24 mouse cellular contexts compared by ENCODE assay signal in the genomic region with DNA sequence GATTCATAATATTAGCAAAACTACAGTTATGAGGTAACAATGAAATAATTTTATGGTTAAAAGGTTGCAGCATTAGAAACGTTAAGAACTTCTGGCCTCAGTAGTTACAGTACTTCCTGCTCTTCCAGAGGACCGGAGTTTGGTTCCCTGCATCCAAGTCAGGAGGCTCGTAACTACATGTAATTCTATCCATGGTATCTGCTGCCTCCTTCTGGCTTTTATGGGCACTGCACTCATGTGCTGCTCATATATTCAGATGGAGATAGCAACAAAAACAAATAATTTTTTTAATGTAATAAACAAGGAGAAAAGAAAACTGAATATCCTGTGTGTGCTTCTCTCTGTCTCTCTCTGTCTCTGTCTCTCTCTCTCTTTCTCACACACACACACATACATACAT.
A peak's percentile ranks its signal among the peaks of the same experiment; 100 is the strongest.
DNase-seq lines count a peak whose midpoint lies in the region; ATAC-seq and TF ChIP-seq lines count a peak whose summit lies in the region.
"Had no signal": no experiment of that assay in that cellular context is flagged by ENCODE, and none has a peak within 500 bp of the region (broad histone marks: within the 10 kb centered on the region; RNA-seq: fewer than 3 reads in every experiment).

No protein-coding gene starts in this region.

- no peaks in the 10 kb centered on the region for H3K27me3 ChIP-seq in kidney, postnatal 0 days (ENCODE audit: insufficient read depth, low read length)
- H3K27me3 ChIP-seq in kidney, embryonic 16.5 days (ENCODE audit: insufficient read depth, low read length) = no peaks in the 10 kb centered on the region
- no peaks in the 10 kb centered on the region for H3K27me3 ChIP-seq in Patski
- H3K27me3 ChIP-seq: heart, embryonic 15.5 days; hindbrain, embryonic 13.5 days; limb, embryonic 15.5 days; liver, embryonic 15.5 days; midbrain, embryonic 12.5 days; neural tube, embryonic 12.5 days had no signal

- no peak for DNase-seq in kidney, postnatal 0 days (ENCODE audit: low spot score)
- peak; percentile 17 for DNase-seq in 3T3-L1 (ENCODE audit: low read depth, low spot score)
- peak; percentile 1 for DNase-seq in A20 (ENCODE audit: low read depth, low spot score)
- no peak for DNase-seq in Patski (ENCODE audit: low read depth, low spot score)
- no peak for DNase-seq in cerebellum, adult 9-10 months
- no peak for DNase-seq in testis, postnatal 14 days (ENCODE audit: low spot score)
- DNase-seq: adrenal gland, postnatal 25 days; cerebellum, adult 9-11 months; heart, postnatal 36 days; layer of hippocampus, adult 9-11 months; left cerebral cortex, postnatal 4 days; lung, postnatal 14 days; retina, postnatal 1 day; right cerebral cortex, postnatal 25 days; spleen, adult 18-20 months; thymus, adult 18-20 months; thymus, postnatal 36 days had no signal

- no peak overlapping the region for H3K27ac ChIP-seq in kidney, postnatal 0 days
- H3K27ac ChIP-seq in kidney, embryonic 16.5 days (ENCODE audit: low read length) = no peak overlapping the region
- H3K27ac ChIP-seq: heart, embryonic 15.5 days; hindbrain, embryonic 13.5 days; limb, embryonic 15.5 days; liver, embryonic 15.5 days; midbrain, embryonic 12.5 days; neural tube, embryonic 12.5 days had no signal

- in situ Hi-C loops in Patski (cut with MboI; ENCODE audit: low pct_unique_long_range_greater_than_20kb) = no loop called here

- no peak overlapping the region for H3K4me3 ChIP-seq in kidney, postnatal 0 days (replicated peaks; ENCODE audit: low read depth, low read length)
- H3K4me3 ChIP-seq in kidney, embryonic 16.5 days (ENCODE audit: low read length) = no peak overlapping the region
- H3K4me3 ChIP-seq: heart, embryonic 15.5 days; hindbrain, embryonic 13.5 days; limb, embryonic 15.5 days; liver, embryonic 15.5 days; midbrain, embryonic 12.5 days; neural tube, embryonic 12.5 days had no signal

- no peak overlapping the region for H3K9ac ChIP-seq in kidney, postnatal 0 days (ENCODE audit: low read depth, low read length)
- no peak overlapping the region for H3K9ac ChIP-seq in kidney, embryonic 16.5 days (replicated peaks; ENCODE audit: low read length)
- H3K9ac ChIP-seq: heart, embryonic 15.5 days; hindbrain, embryonic 13.5 days; limb, embryonic 15.5 days; liver, embryonic 15.5 days; midbrain, embryonic 12.5 days; neural tube, embryonic 12.5 days had no signal

- no peaks in the 10 kb centered on the region for H3K9me3 ChIP-seq in kidney, postnatal 0 days (replicated peaks; ENCODE audit: low read length)
- H3K9me3 ChIP-seq in kidney, embryonic 16.5 days (ENCODE audit: low read length) = no peaks in the 10 kb centered on the region
- H3K9me3 ChIP-seq: heart, embryonic 15.5 days; hindbrain, embryonic 13.5 days; limb, embryonic 15.5 days; liver, embryonic 15.5 days; midbrain, embryonic 12.5 days; neural tube, embryonic 12.5 days had no signal

- H3K4me1 ChIP-seq in kidney, postnatal 0 days (replicated peaks; ENCODE audit: insufficient read depth, low read length) = no peaks in the 10 kb centered on the region
- H3K4me1 ChIP-seq in kidney, embryonic 16.5 days (ENCODE audit: insufficient read depth, low read length) = no peaks in the 10 kb centered on the region
- H3K4me1 ChIP-seq: heart, embryonic 15.5 days; hindbrain, embryonic 13.5 days; liver, embryonic 15.5 days; midbrain, embryonic 12.5 days; neural tube, embryonic 12.5 days had no signal

- 89% methylated on average over 3 of the region's 3 CpGs for WGBS in kidney, postnatal 0 days
- 88% methylated on average over 3 of the region's 3 CpGs for WGBS in kidney, embryonic 16.5 days

- ATAC-seq in kidney, postnatal 0 days (replicated peaks; ENCODE audit: low FRiP score, low read depth) = no peak
- no peak for ATAC-seq in kidney, embryonic 16.5 days (ENCODE audit: low FRiP score, low TSS enrichment)
- no peak for ATAC-seq in Patski

- POLR2A ChIA-PET in Patski (lab: Charles Lee) = no interaction called here

- CTCF ChIA-PET in Patski (lab: Charles Lee) = no interaction called here

- TF ChIP-seq CTCF in kidney, postnatal 0 days (IDR thresholded peaks at IDR 0.05; ENCODE audit: low read depth) = peak; percentile 27; the same call in 1 of the 2 replicates
- peak; percentile 35 for TF ChIP-seq CTCF in Patski (IDR thresholded peaks at IDR 0.05)

- no peaks in the 10 kb centered on the region for H3K36me3 ChIP-seq in kidney, postnatal 0 days (ENCODE audit: insufficient read depth, low read length)
- H3K36me3 ChIP-seq in kidney, embryonic 16.5 days (ENCODE audit: insufficient read depth, low read length) = no peaks in the 10 kb centered on the region
- H3K36me3 ChIP-seq: heart, embryonic 15.5 days; hindbrain, embryonic 13.5 days; limb, embryonic 15.5 days; liver, embryonic 15.5 days; midbrain, embryonic 12.5 days; neural tube, embryonic 12.5 days had no signal

- H3K4me2 ChIP-seq in kidney, postnatal 0 days (ENCODE audit: low read length) = no peak overlapping the region
- no peak overlapping the region for H3K4me2 ChIP-seq in kidney, embryonic 16.5 days (replicated peaks; ENCODE audit: low read depth, low read length)
- H3K4me2 ChIP-seq: heart, embryonic 15.5 days; hindbrain, embryonic 13.5 days; limb, embryonic 15.5 days; liver, embryonic 15.5 days; midbrain, embryonic 12.5 days; neural tube, embryonic 12.5 days had no signal

Comparison
In these comparisons a context has a peak if more than half of its experiments do, and no peak if none do; other contexts are left out.
1. DNase-seq: peak in 3T3-L1 (single experiment) and A20 (single experiment); none in kidney, postnatal 0 days (single experiment), Patski (single experiment), cerebellum, adult 9-10 months (single experiment) and testis, postnatal 14 days (single experiment).